Mouse (Mus musculus) thymus, postnatal 36 days (tissue): Measurements from ENCODE around the gene Gp9.

Source experiments
- DNase-seq, 2 experiments: peaks; one replicate each; pipeline ENCODE4 v3.0.0; 2022; ENCODE audit warnings: mixed read lengths in 2 of 2

The Gp9 gene

GRCm38 (mm10) chr6:87788266-87788895 lies 10.5 kb downstream of the Gp9 start:
- DNase-seq = no peak

- DNase-seq = no peak
Measured at GRCm38 (mm10) chr6:87788896-87789587, 11.2 kb downstream of the Gp9 start.

GRCm38 (mm10) chr6:87789791-87790190 lies 11.9 kb downstream of the Gp9 start:
- no peak for DNase-seq

GRCm38 (mm10) chr6:87790779-87791480 lies 13.1 kb downstream of the Gp9 start:
- DNase-seq = peak; percentile 25 to 44

DNA sequence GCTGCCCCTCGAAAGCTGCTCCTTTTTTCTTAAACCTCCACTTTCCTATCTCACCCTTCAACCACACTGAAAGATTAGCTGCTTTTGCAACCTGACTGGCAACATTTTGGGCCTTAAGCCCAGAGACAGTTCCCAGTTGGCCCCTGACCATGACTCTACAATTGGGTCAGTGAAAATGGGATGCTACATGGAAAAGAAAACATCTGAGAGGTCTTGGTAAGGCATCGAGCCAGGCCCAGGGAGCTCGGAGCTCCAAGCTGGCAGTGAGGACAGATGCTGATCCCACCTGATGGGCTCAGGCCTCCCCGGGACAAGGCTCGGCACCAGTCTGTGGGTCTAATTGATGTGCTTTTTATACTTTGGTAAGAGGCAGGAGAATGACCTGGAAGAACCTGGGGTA lies 14.0 kb downstream of the Gp9 start:
- DNase-seq = no peak

DNA sequence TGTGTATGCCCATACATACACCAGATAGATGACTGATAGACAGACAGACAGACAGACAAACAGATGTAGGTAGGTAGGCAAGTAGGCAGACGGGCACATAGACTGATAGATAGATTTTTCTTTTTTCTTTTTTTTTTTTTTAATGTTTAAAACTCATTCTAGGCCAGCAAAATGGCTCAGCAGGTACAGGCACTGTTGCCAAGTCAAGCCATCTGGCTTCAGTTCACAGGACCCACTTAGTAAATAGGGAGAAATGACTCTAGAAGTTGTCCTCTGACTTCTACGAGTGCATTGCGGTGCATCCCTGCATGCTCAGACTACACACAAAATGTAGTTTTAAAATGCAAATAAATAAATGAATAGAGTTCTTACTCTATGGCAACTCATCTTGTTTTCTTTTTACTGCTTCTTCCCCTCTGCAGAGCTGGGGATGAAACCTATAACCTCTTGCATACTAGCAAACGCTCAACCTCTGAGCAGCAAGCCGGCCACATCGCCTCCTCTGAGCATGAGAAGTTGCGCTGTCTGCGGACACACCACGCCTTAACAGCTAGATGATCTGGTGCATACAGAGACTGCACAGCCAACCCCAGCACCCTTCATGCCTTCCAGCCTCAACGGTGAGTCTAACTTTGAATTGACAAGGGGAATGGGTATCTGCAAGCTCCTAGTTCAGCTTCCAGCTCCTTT lies 16.1 kb downstream of the Gp9 start:
- no peak for DNase-seq

DNA sequence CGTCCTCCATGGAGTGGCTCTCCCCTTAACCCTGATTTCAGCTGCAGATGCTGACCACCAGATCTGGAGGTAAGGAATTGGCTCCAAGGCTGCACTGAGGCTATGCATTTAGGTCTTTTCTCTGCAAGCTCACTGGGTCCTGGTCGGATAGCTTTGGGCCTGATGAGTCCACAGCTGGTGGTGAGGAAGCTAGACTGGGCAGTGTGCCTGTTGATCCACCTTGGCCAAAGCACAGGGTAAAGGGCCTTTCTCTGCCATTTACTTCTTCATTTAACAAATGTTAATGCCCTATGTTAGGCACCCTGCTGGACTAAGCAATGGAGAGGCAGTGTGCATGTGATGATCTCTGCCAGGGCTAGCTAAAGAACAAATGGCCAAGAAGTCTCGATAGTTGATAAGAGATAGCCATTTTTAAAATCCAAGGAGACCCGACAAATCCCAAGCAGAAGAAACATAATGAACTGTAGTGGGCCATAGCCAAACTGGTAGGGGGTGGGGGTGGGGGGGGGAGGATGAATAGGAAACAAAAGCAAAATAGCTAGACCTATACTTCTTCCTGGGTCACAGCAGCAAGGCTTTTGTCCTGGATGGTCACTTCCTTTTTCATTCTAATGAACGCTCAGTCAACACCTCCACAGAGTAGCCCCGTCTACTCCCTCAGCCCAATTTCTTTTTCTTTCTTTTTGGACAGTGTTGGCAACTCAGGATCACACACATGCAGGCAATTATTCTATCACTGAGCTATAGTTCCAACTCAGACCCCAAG lies 17.7 kb downstream of the Gp9 start:
- DNase-seq = no peak

GRCm38 (mm10) chr6:87796251-87796880 lies 18.5 kb downstream of the Gp9 start:
- no peak for DNase-seq

GRCm38 (mm10) chr6:87797321-87797720 lies 19.4 kb downstream of the Gp9 start:
- DNase-seq = no peak

- no peak for DNase-seq
Measured at GRCm38 (mm10) chr6:87799576-87799975, 21.7 kb downstream of the Gp9 start.

GRCm38 (mm10) chr6:87802462-87802861 lies 24.6 kb downstream of the Gp9 start:
- no peak for DNase-seq

DNA sequence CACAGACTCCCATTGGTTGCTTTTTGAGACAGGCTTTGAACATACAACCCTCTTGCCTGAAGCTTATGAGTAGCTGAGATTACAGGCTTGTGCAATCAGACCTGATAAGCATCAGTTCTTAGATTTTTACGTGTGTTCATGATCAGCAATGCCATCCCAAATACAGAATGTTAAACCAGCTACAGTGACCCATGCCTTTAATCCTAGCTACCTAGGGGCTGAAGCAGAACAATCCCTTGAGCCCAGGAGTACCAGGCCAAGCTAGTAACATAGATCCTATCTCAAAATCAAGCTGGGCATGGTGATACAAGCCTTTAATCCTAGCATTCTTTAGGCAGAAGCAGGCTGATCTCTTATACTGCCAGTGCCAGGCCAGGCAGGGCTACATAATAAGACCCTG lies 26.2 kb downstream of the Gp9 start:
- no peak for DNase-seq

GRCm38 (mm10) chr6:87804886-87805285 lies 27.0 kb downstream of the Gp9 start:
- DNase-seq = no peak

GRCm38 (mm10) chr6:87805448-87805847 lies 27.6 kb downstream of the Gp9 start:
- DNase-seq = no peak

DNA sequence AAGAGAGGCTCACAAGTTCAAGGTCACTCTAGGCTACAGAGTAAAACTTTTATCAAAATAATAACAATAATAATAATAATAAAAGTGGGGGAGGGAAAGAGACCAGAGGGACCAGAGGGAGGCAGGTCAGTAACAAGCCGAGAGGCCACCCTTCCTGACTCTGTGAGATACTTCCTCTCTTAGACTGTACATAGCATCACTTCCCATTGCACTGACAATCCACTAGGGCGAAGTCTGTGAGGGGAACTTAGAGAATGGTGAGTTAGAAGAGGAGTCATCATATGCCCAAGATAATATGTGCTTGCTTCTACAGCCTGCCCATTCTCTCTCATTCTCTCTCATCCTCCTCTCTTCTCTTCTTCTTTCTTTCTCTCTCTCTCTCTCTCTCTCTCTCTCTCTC lies 28.2 kb downstream of the Gp9 start:
- no peak for DNase-seq

DNA sequence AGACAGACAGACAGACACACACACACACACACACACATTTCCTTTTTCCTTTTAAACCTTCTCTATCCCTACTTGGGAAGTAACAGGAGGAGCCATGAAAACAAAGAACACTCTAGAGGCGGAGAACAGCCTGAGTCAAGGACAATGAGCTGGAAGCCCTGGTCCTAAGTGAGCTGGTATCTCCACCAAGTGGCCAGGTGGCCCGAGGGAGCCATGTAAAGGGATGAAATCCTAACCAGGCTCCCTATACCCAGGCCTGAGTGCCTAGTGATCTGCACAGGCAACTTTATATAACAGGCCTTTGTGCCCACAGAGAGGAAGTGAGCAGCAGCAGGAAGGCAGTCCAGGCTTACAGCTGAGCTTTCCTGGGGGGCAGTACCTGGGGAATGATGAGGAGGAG lies 29.0 kb downstream of the Gp9 start:
- no peak for DNase-seq

DNA sequence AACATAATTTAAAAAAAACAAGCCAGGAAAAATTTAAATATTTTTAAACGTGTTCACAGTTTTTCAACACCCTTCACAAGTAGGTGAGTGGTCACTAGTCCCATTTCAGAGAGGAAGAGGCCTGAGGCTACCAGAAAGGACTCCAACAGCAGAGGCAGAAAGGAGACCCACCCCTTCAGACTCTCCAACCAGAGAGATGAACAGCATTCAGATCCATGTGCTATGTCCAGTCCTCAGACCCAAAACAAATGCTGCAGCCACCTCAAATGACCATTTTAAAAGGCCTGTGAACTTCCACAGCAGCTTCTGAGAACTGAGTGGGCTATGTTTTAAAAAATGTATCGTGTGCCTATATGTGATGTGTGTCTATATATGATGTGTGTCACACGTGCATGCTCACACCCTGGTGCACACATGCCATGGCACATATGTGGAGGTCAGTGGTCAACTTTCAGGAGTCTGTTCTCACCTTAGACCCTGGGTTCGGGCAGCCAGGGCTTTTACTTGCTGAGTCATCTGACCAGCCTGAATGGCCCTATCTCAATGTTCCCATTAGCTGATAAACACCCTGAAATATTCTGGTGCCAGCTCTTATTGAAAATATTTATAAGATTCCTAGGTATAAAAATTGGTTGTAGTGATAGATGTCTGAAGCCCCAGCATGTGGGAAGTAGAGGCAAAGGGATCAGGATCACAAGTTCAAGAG lies 30.0 kb downstream of the Gp9 start:
- DNase-seq = no peak

DNA sequence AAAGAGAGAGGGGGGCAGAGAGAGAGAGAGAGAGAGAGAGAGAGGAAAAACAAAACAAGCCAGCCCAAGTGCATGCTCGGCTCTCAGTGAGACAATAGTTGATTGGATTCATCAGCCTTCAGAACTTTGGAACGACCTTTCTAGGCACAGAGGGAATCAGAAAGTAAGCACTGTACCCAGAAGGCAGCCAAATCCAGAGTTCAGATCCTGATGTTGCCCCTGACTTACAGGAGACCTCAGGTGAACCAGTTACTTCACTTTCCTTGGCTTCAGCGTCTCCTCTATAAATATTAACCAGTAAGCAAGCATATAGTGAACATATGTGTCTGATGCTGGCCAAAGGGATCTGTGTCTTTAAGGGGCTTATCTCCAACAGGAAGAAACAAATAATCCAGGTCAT lies 30.6 kb downstream of the Gp9 start:
- no peak for DNase-seq

DNA sequence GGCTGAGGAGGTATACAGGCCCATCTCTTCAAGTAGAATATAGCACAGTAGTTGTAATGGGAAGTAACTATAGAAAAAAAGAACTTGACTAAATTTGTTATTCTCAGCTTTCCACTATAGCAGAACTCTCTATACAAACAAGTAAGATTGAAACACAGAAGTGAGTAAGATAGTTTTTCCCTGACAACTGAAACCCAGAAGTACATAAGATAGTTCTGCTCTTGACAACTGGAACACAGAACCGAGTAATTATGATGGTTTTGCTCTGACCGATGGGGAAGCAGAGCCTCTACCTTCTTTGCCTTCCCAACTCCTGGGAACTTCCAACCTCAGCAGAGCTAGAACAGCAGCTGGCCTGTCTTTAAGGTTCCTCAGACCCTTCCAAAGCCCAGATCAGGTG lies 31.3 kb downstream of the Gp9 start:
- DNase-seq = no peak

GRCm38 (mm10) chr6:87809651-87810161 lies 31.8 kb downstream of the Gp9 start:
- no peak for DNase-seq

DNA sequence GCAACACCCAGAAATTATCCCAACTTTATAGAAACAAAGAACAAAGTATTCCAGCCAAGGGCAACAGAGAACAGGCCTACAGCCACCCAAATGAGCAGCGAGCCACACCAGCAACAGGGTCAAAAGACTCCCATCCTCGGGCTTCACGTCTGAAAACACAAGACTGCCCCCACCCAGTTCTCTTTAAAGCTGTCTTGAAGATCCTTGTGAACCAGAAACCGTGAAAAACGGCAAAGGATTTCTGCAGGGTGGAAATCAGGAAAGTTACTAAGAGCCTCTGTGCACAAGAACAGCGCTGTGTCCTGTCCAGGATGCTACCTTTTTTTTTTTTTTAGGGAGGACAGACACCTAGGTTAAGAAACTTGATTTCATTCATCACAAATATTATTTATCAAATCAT lies 32.4 kb downstream of the Gp9 start:
- no peak for DNase-seq
